Mouse (Mus musculus) CH12F3 (cell line): ENCODE measurements around the gene Spta1.

ENCODE experiments used
- in situ Hi-C: fragments of 300-500 bp; cut with MboI; formaldehyde crosslinking; loops from 2 replicates; pipeline ENCODE4 v1.14.3; 2020; ENCODE audit warnings: low sequenced_read_pairs

The Spta1 gene

DNA sequence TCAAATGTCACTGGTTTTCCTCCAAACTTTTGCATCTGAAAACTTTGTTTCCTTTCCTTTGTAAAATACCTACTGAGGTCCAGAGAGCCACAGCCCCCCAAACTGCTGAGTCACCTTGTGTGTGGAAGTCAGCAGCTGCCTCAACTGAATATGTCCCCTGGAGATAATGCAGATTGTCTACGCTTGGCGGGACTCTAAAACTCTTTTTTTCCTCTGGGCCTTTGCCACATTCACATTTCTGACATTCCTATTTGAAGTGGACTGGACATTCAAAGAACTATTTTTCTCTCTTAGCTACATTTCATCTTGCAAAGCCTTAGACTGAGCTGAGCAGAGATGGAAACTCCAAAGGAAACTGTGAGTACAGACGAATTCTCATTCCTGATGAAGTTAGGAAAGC, at the start of gene Spta1:
Gene Spta1 (plus strand): TSS at position 172 of the 400 bp plus-strand sequence.
- in situ Hi-C loops: no loop called here

DNA sequence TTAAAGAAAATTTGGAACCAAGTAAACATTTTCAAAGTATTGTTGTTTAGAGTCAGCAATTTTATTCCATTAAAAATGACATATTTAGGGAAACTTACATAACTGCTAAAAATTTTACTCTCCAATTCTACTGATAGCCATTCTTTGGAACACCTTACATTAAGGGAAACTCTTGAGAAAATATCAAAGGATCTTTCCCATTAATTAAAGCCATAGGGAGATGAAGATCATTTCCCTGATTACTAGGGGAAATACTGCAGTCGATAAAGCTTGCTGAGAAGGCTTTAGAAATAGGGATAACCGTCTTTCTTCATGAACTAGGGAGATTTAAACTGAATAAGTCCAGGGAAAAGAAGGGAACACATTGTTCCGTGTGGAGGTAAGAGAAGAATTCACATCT, 41.4 kb upstream of the Spta1 start, which contains the start of gene Olfr424:
Gene Olfr424 (plus strand): TSS at position 301 of the 400 bp plus-strand sequence.
- in situ Hi-C loops: no loop called here

- in situ Hi-C loops: no loop called here
Observed at GRCm38 (mm10) chr1:174131999-174132398, 40.6 kb upstream of the Spta1 start.

DNA sequence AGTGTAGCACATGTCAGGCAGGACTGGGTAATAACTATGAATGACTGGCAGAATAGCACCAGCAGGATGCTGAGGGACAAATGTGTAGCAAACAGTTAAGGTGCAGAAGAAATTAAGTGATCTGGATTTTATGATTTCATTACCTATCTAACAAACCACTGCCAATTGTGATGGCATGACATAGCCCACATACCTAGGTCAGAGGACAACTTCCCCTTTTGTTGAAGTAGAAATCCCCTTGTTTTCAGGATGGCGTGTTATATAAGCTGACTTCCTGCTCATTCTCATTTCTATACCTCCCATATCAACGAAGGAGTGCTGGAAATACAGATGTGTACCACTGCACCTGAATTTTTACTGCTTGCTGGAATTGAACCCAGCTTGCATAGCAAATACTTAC, 31.2 kb upstream of the Spta1 start:
- in situ Hi-C loops: no loop called here

DNA sequence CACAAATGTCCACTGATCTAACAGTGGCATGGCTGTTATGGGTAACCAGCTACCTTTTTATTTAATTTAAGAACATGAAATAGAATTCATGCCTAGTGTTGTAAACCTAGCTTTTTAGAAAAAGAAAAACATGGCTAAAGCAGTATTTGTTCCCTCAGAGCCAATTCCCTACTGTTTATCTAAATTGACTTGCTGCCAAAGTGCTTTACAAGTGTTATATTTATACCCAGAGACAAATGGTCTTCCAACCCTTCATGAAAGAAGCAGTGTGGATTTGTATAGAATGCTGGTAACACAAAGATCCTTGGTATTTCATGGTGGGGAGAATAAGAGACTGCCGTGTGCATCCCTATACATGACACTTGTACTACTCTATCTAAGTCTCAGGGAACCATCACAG, 25.9 kb upstream of the Spta1 start:
- in situ Hi-C loops: no loop called here

DNA sequence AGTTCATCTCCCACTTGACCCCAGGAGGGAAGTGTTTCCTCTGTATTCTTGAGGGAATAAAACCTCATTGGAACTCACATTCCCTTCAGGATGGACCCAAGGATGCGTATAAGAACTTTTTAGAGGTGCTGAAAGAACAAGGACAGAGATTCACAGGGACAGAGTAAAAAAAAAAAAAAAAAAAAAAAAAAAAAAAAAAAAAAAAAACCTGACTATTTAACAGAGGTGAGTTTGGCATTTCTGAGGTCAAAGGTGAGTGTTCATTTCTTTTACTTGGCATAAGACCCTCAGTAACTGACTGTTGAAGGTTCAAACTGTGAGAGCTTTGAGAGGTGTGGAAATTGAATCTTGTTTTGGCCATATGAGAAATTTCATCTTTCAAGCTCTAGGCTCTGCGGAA, 23.3 kb upstream of the Spta1 start:
- in situ Hi-C loops: no loop called here

DNA sequence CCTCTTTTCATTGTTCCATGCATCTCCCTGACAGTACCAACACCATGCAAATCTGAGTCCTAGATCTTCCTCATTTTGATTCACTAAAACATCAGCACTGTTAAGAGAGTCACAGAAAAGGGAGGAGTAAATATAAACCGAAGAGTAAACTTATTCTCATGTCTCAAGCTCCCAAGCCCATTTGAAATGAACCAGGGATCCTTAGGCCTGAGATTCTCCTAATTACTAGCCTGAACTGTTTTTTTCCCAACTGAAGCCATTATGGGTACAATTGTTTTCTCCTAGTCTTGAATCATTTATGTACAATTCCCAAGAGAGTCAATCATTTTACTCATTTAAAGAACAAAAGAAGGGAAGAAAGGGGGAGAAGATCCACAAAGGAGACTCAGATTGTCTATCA, 17.2 kb upstream of the Spta1 start, which contains the start of gene Olfr420:
Gene Olfr420 (plus strand): TSS at position 301 of the 400 bp plus-strand sequence.
- in situ Hi-C loops: no loop called here

DNA sequence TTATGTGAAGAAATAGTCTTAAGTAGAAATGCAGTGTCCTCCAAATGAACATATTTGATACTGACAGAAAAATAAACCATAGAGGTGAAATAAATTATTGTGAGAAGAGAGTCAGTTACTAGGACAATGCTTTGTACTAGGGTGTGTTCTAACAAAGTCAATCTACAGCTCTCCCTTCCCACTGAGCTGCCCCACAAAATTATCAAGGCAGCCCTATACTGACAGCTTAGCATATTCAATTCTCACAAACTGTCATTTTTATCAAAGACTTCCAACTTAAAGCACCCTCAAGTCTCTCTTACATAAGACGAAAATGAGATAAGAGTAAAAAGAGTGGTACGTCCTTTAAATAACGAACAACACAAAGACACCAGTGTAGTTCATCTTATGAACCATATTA, 15.0 kb upstream of the Spta1 start:
- in situ Hi-C loops: no loop called here

- in situ Hi-C loops: no loop called here
Observed at GRCm38 (mm10) chr1:174158512-174158911, 14.1 kb upstream of the Spta1 start.

- in situ Hi-C loops: no loop called here
Observed at GRCm38 (mm10) chr1:174159095-174159494, 13.5 kb upstream of the Spta1 start.

- in situ Hi-C loops: no loop called here
Observed at GRCm38 (mm10) chr1:174169024-174169423, 3.6 kb upstream of the Spta1 start.

DNA sequence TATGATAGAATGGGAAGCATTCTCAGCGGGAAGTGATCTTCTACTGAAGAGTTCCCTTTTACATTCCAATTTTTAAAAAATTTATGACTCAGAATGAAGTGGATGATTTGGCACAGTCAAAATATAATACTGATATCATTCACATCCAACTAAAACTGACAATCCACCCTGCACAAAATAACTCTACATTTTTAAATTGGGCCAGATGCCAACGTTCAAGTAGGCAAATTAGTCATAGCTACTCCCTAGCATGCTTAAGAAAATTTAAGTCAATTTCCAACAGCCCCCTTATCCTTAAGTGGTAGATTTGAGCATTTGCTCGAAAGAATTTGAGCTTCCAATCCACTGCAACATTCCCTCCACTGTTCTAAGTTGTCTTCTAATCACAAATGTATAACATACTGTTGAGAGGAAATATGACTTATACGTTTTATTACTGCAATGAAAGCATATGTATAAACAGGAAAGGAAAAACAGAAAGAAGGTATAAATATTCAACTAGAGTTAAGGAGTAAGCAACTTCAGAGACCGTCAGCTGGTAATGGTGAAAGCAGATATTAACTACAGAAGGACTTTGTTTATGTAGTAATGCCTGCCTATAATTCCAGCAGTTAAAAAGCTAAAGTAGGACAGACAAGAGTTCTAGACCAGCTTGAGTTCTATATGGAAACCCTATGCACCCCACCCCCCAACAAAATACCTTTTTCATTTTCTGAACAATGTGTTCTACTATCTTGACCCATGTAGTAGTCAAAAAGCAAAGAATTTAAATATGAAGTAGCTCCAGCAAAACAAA, 1.7 kb upstream of the Spta1 start:
- in situ Hi-C loops: no loop called here

DNA sequence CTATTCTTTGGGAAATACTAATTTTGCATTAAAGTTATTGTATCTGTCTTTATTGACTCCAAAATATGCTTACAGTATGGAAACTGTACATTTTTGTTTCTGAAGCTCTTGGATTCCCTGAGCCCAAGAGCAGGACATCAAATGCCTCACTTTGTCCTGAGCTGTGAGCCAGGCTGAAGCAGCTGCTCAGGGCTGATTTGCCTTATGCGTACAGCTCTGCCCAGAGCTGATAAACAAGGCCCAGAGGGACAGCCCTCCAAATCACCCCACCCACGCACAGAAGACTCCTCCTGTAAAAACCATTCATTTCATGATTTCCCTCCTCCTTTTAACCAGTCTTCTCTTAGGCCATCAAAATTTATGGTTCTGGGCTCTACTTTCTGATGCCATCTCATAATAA, 1.0 kb upstream of the Spta1 start:
- in situ Hi-C loops: no loop called here

DNA sequence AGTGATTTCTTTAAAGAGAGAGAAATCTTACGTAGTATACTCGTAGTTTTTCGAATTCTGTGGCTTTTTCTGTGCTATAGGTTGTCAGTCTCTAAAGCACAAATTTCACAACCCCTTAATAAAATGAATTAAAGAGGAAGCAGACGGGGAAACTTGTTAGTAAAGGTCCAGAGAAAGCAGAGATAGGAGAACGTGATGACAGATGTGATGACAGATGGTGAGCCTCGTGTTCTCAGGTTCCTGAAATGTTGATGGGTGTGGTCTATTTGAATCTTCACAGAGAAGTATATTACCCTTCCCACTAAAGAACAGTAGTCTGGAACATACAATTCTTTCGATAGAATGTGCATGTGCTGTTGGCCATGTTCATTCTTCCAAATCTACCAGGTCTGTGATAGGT, 32.1 kb downstream of the Spta1 start:
- in situ Hi-C loops: no loop called here

DNA sequence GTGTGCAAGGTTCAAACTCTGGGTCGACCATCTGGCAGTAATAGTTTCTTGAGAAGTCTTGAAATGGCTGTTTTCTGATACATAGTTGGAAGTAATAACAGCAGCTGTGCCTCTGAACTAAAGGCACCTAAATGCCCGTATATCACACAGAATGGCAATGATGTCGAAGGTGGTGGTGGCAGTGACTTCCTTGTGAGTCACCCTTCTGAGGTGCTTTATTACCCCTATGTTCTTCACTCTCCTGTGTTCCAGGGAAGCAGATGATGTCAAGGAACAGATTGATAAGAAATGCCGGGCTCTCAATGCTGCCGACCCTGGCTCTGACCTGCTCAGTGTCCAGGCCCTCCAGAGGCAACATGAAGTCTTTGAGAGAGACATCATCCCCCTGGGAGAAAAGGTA, 39.7 kb downstream of the Spta1 start:
- in situ Hi-C loops: no loop called here

- in situ Hi-C loops: no loop called here
Observed at GRCm38 (mm10) chr1:174215270-174216038, 42.9 kb downstream of the Spta1 start.

GRCm38 (mm10) chr1:174216528-174217204, 44.1 kb downstream of the Spta1 start:
- in situ Hi-C loops: no loop called here

DNA sequence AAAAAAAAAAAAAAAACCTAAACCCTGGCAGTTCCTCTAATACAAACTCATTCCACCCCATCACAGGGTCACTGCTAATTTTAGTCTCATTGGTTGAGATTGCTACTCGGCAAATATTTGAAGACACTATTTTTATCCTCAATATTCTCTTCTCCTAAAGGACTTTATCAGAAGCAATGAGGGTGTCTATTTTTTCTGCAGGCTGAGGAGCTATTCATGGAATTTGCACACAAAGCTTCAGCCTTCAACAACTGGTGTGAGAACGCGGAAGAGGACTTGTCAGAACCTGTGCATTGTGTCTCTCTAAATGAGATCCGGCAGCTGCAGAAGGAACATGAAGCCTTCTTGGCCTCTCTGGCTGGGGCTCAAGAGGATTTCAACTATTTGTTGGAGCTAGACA, 67.3 kb downstream of the Spta1 start:
- in situ Hi-C loops: no loop called here

- in situ Hi-C loops: no loop called here
Observed at GRCm38 (mm10) chr1:174244621-174245020, 72.0 kb downstream of the Spta1 start.

DNA sequence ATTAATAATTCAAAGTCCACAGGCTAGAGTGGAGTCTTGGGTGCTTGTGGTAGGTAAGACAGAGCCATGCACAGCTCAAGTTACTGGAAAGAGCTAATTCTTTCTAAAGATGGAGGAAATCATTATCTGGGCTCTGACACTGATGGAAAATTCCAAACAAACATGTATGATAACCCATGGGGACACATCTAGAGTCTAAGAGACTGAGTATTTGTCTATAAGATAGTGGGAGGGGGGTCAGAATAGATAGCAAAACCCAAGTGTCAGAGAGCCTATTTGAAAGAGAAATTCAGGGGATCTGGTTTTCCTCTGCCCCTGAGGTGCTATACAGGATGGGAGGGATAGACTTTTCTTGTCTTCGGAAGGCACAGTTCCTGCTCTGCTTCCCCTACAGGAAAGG, 73.5 kb downstream of the Spta1 start:
- in situ Hi-C loops: no loop called here

DNA sequence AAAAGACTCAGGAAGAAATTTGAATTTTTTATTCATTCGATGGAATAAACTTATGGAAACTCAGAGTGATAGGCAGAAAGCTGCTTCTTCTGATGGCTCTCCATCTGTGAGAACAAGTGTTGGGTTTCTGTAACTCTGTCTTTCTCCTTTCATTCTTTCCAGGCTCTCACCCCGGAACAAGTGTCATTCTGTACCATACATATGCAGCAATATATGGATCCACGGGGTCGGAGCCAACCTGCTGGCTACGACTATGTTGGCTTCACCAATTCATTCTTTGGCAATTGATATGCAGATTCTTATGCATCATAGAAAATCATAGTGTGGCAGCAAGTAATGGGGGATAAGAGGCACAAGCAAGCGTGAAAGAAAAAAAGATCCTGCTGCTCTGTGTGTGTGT, 74.6 kb downstream of the Spta1 start:
- in situ Hi-C loops: no loop called here

GRCm38 (mm10) chr1:174250376-174250775, 77.8 kb downstream of the Spta1 start:
- in situ Hi-C loops: no loop called here
